Mouse (Mus musculus): Measurements from ENCODE around the gene Cnga1. TPM values are rescaled to one million over a fixed set of nuclear protein-coding genes. Genes with fewer than 3 reads are reported as not detected.
A peak's percentile ranks its signal among the peaks of the same experiment; 100 is the strongest.

Gene Cnga1
- not detected in 2 replicates for polyA plus RNA-seq (2012; ENCODE audit: insufficient read depth, insufficient read length, missing spikeins)

GRCm38 (mm10) chr5:72644175-72644574 is at the start of gene Cnga1:
TSS of gene Cnga1 (minus strand) at chr5:72644275.
- H3K4me3 ChIP-seq (ENCODE audit: insufficient read depth, low read length) = no peak within 1 kb of the TSS
- peaks cover 3% of the 10 kb centered on the region; the same call in 1 of the 2 replicates for H3K4me1 ChIP-seq (ENCODE audit: control insufficient read depth, insufficient read depth, low read length)
- TF ChIP-seq POLR2A (IDR thresholded peaks at IDR 0.05; ENCODE audit: borderline replicate concordance, low read depth, low read length) = no peak
- no peak for TF ChIP-seq CTCF (IDR thresholded peaks at IDR 0.05; ENCODE audit: low read depth, low read length)
- no peak within 1 kb of the TSS for H3K27ac ChIP-seq (ENCODE audit: insufficient read depth, low read depth, low read length)

- no peak overlapping the region for H3K4me3 ChIP-seq (ENCODE audit: insufficient read depth, low read length)
- H3K27ac ChIP-seq (ENCODE audit: insufficient read depth, low read depth, low read length) = no peak overlapping the region
- H3K4me1 ChIP-seq (ENCODE audit: control insufficient read depth, insufficient read depth, low read length) = no peaks in the 10 kb centered on the region
- no peak for TF ChIP-seq POLR2A (IDR thresholded peaks at IDR 0.05; ENCODE audit: borderline replicate concordance, low read depth, low read length)
- TF ChIP-seq CTCF (IDR thresholded peaks at IDR 0.05; ENCODE audit: low read depth, low read length) = no peak
Measured at GRCm38 (mm10) chr5:72690516-72690915, 46.4 kb upstream of the Cnga1 start.

- Histone ChIP-seq H3K27ac (ENCODE audit: insufficient read depth, low read depth, low read length) (no peak overlapping the region), H3K4me3 (ENCODE audit: insufficient read depth, low read length) (no peak overlapping the region), H3K4me1 (ENCODE audit: control insufficient read depth, insufficient read depth, low read length) (no peaks in the 10 kb centered on the region)
- no peak for TF ChIP-seq CTCF (IDR thresholded peaks at IDR 0.05; ENCODE audit: low read depth, low read length)
- TF ChIP-seq POLR2A (IDR thresholded peaks at IDR 0.05; ENCODE audit: borderline replicate concordance, low read depth, low read length) = no peak
Measured at GRCm38 (mm10) chr5:72689556-72689955, 45.5 kb upstream of the Cnga1 start.

GRCm38 (mm10) chr5:72681451-72681850 is 37.4 kb upstream of the Cnga1 start:
- TF ChIP-seq CTCF (IDR thresholded peaks at IDR 0.05; ENCODE audit: low read depth, low read length) (no peak), POLR2A (IDR thresholded peaks at IDR 0.05; ENCODE audit: borderline replicate concordance, low read depth, low read length) (no peak)
- H3K4me1 ChIP-seq (ENCODE audit: control insufficient read depth, insufficient read depth, low read length) = no peaks in the 10 kb centered on the region
- H3K27ac ChIP-seq (ENCODE audit: insufficient read depth, low read depth, low read length) = no peak overlapping the region
- H3K4me3 ChIP-seq (ENCODE audit: insufficient read depth, low read length) = no peak overlapping the region

GRCm38 (mm10) chr5:72674994-72675542 is 31.0 kb upstream of the Cnga1 start:
- TF ChIP-seq POLR2A (IDR thresholded peaks at IDR 0.05; ENCODE audit: borderline replicate concordance, low read depth, low read length) (no peak), CTCF (IDR thresholded peaks at IDR 0.05; ENCODE audit: low read depth, low read length) (no peak)
- H3K27ac ChIP-seq (ENCODE audit: insufficient read depth, low read depth, low read length) = no peak overlapping the region
- no peaks in the 10 kb centered on the region for H3K4me1 ChIP-seq (ENCODE audit: control insufficient read depth, insufficient read depth, low read length)
- no peak overlapping the region for H3K4me3 ChIP-seq (ENCODE audit: insufficient read depth, low read length)

GRCm38 (mm10) chr5:72671017-72671699 is 27.1 kb upstream of the Cnga1 start:
- Histone ChIP-seq H3K4me3 (ENCODE audit: insufficient read depth, low read length) (no peak overlapping the region), H3K4me1 (ENCODE audit: control insufficient read depth, insufficient read depth, low read length) (no peaks in the 10 kb centered on the region), H3K27ac (ENCODE audit: insufficient read depth, low read depth, low read length) (no peak overlapping the region)
- no peak for TF ChIP-seq CTCF (IDR thresholded peaks at IDR 0.05; ENCODE audit: low read depth, low read length)
- TF ChIP-seq POLR2A (IDR thresholded peaks at IDR 0.05; ENCODE audit: borderline replicate concordance, low read depth, low read length) = no peak

GRCm38 (mm10) chr5:72668351-72668750 is 24.3 kb upstream of the Cnga1 start:
- Histone ChIP-seq H3K4me1 (ENCODE audit: control insufficient read depth, insufficient read depth, low read length) (no peaks in the 10 kb centered on the region), H3K27ac (ENCODE audit: insufficient read depth, low read depth, low read length) (no peak overlapping the region), H3K4me3 (ENCODE audit: insufficient read depth, low read length) (no peak overlapping the region)
- TF ChIP-seq POLR2A (IDR thresholded peaks at IDR 0.05; ENCODE audit: borderline replicate concordance, low read depth, low read length) = no peak
- TF ChIP-seq CTCF (IDR thresholded peaks at IDR 0.05; ENCODE audit: low read depth, low read length) = no peak

GRCm38 (mm10) chr5:72666428-72666827 is 22.4 kb upstream of the Cnga1 start:
- Histone ChIP-seq H3K4me1 (ENCODE audit: control insufficient read depth, insufficient read depth, low read length) (no peaks in the 10 kb centered on the region), H3K27ac (ENCODE audit: insufficient read depth, low read depth, low read length) (no peak overlapping the region), H3K4me3 (ENCODE audit: insufficient read depth, low read length) (no peak overlapping the region)
- TF ChIP-seq POLR2A (IDR thresholded peaks at IDR 0.05; ENCODE audit: borderline replicate concordance, low read depth, low read length) (no peak), CTCF (IDR thresholded peaks at IDR 0.05; ENCODE audit: low read depth, low read length) (no peak)

- no peak overlapping the region for H3K4me3 ChIP-seq (ENCODE audit: insufficient read depth, low read length)
- TF ChIP-seq POLR2A (IDR thresholded peaks at IDR 0.05; ENCODE audit: borderline replicate concordance, low read depth, low read length) (no peak), CTCF (IDR thresholded peaks at IDR 0.05; ENCODE audit: low read depth, low read length) (peak; percentile 69)
- no peaks in the 10 kb centered on the region for H3K4me1 ChIP-seq (ENCODE audit: control insufficient read depth, insufficient read depth, low read length)
- H3K27ac ChIP-seq (ENCODE audit: insufficient read depth, low read depth, low read length) = no peak overlapping the region
Measured at GRCm38 (mm10) chr5:72665281-72665680, 21.2 kb upstream of the Cnga1 start.

- no peak overlapping the region for H3K27ac ChIP-seq (ENCODE audit: insufficient read depth, low read depth, low read length)
- H3K4me3 ChIP-seq (ENCODE audit: insufficient read depth, low read length) = no peak overlapping the region
Measured at GRCm38 (mm10) chr5:72664854-72665253, 20.8 kb upstream of the Cnga1 start.

More at GRCm38 (mm10) chr5:72664854-72665253, 20.8 kb upstream of the Cnga1 start:
- no peak for TF ChIP-seq POLR2A (IDR thresholded peaks at IDR 0.05; ENCODE audit: borderline replicate concordance, low read depth, low read length)
- no peak for TF ChIP-seq CTCF (IDR thresholded peaks at IDR 0.05; ENCODE audit: low read depth, low read length)
- no peaks in the 10 kb centered on the region for H3K4me1 ChIP-seq (ENCODE audit: control insufficient read depth, insufficient read depth, low read length)
